8 mouse cellular contexts compared by ENCODE assay signal in genomic region chr11:62629352-62630224, GRCm38 (mm10). TPM values are rescaled to one million over a fixed set of nuclear protein-coding genes. Genes with fewer than 3 reads are reported as not detected.
DNase-seq lines count a peak whose midpoint lies in the region; ATAC-seq lines count a peak whose summit lies in the region.

No protein-coding gene starts in this region.

- peak overlapping the region; percentile 51 for H3K4me2 ChIP-seq in limb, embryonic 11.5 days (ENCODE audit: low read depth, severe bottlenecking)

- H3K36me3 ChIP-seq in limb, embryonic 11.5 days (ENCODE audit: control insufficient read depth, insufficient read depth, low read length), result no peaks in the 10 kb centered on the region

- peak overlapping the region; percentile 56 for H3K9ac ChIP-seq in limb, embryonic 11.5 days (ENCODE audit: low read length)

- peak; percentile 43 for DNase-seq in CD4-positive helper T cell, adult 2 months (ENCODE audit: low read depth, low spot score)
- peak; percentile 62 to 63 for DNase-seq in adrenal gland, adult 18-20 months (ENCODE audit: low spot score in 2 of 2)
- DNase-seq in forelimb bud, embryonic 11.5 days (ENCODE audit: low read depth, low spot score), result peak; percentile 64
- DNase-seq in limb, embryonic 11.5 days (ENCODE audit: low spot score), result peak; percentile 74
- peak; percentile 81 for DNase-seq in neural tube, embryonic 10.5 days (ENCODE audit: extremely low spot score, low spot score)
- DNase-seq in ovary, postnatal 14 days (ENCODE audit: low spot score), result no peak
- DNase-seq in layer of hippocampus, adult 18-20 months (ENCODE audit: low spot score in 2 of 2), result no peak
- no peak for DNase-seq in layer of hippocampus, adult 9-10 months (ENCODE audit: low spot score)

- no peaks in the 10 kb centered on the region for H3K9me3 ChIP-seq in limb, embryonic 11.5 days (ENCODE audit: control insufficient read depth, low read length)

- 0 out of 2 replicates have a peak, but pooled peaks have one; percentile 13 for ATAC-seq in limb, embryonic 11.5 days (ENCODE audit: insufficient number of reproducible peaks, low FRiP score, low TSS enrichment, low read depth)

- H3K27me3 ChIP-seq in limb, embryonic 11.5 days (ENCODE audit: control insufficient read depth, insufficient read depth, low read length), result no peaks in the 10 kb centered on the region

- under 1% methylated on average over 9 of the region's 9 CpGs for WGBS in limb, embryonic 11.5 days

- H3K27ac ChIP-seq in limb, embryonic 11.5 days (replicated peaks; ENCODE audit: low read depth, low read length), result peak overlapping the region; percentile 87

- H3K4me1 ChIP-seq in limb, embryonic 11.5 days (ENCODE audit: control insufficient read depth, insufficient read depth, low read length), result peaks cover 49% of the 10 kb centered on the region

- no peak overlapping the region; the same call in 1 of the 2 replicates for H3K4me3 ChIP-seq in limb, embryonic 11.5 days (ENCODE audit: low read depth, low read length)

RNA-seq across cellular contexts. Expression of gene Lrrc75a, which starts 18.7 kb away (rescaled TPM):
- total RNA-seq in adrenal gland, adult 18-20 months (2021), result 10 to 100 TPM; 13.9 to 23.5 TPM
- polyA plus RNA-seq in limb, embryonic 11.5 days (2014; fragmentation: Nextera tagmentation; extraction: Ambion mirVana), result 20.6 TPM in 2 replicates
- 1 to 10 TPM; 8.5 to 8.7 TPM for total RNA-seq in layer of hippocampus, adult 18-20 months (2021)

RNA-seq across cellular contexts. Expression of gene Mmgt2, which starts 18.9 kb away (rescaled TPM):
- 10 to 100 TPM; 26.5 to 36.7 TPM for total RNA-seq in adrenal gland, adult 18-20 months (2021)
- 54.1 and 60.7 TPM in 2 replicates for polyA plus RNA-seq in limb, embryonic 11.5 days (2014; fragmentation: Nextera tagmentation; extraction: Ambion mirVana)
- 10 to 100 TPM; 14.2 to 15.9 TPM for total RNA-seq in layer of hippocampus, adult 18-20 months (2021)

RNA-seq across cellular contexts. Expression of gene Trpv2, which starts 55.3 kb away (rescaled TPM):
- 1 to 10 TPM; 3.4 to 7.2 TPM for total RNA-seq in adrenal gland, adult 18-20 months (2021)
- 0.69 and 1.4 TPM in 2 replicates for polyA plus RNA-seq in limb, embryonic 11.5 days (2014; fragmentation: Nextera tagmentation; extraction: Ambion mirVana)
- 10 to 100 TPM; 12.8 to 14.9 TPM for total RNA-seq in layer of hippocampus, adult 18-20 months (2021)

Comparison
In these comparisons a context has a peak if more than half of its experiments do, and no peak if none do; other contexts are left out.
1. DNase-seq: peak in CD4-positive helper T cell, adult 2 months (single experiment), adrenal gland, adult 18-20 months (2 of 2), forelimb bud, embryonic 11.5 days (single experiment), limb, embryonic 11.5 days (single experiment) and neural tube, embryonic 10.5 days (single experiment); none in ovary, postnatal 14 days (single experiment), layer of hippocampus, adult 18-20 months (0 of 2) and layer of hippocampus, adult 9-10 months (single experiment).